Mouse (Mus musculus) hindbrain, embryonic 16.5 days (tissue): ENCODE measurements around the gene Tkt. TPM values are rescaled to one million over a fixed set of nuclear protein-coding genes. Genes with fewer than 3 reads are reported as not detected.
A peak's percentile ranks its signal among the peaks of the same experiment; 100 is the strongest.
"Not testable (repeated sequence)": the region's sequence is repeated elsewhere in the genome, so short reads cannot be mapped to it uniquely, and the experiment has no call there.

ENCODE experiments used
- ATAC-seq: fragments of 200-750 bp; cut with Nextera tagmentation; 2 replicates; pipeline ENCODE4 v1.8.0; 2017; ENCODE audit warnings: moderate TSS enrichment, moderate library complexity
- H3K27ac ChIP-seq: fragments of 300-500 bp; sonication (generic); 2 replicates; pipeline ENCODE4 v1.5.1; 2014; ENCODE audit warnings: low read depth, mild to moderate bottlenecking, control low read depth, low read length, moderate library complexity
- H3K27me3 ChIP-seq: fragments of 300-500 bp; sonication (generic); replicated peaks from 2 replicates; pipeline ENCODE4 v1.6.1; 2014; ENCODE audit warnings: low read length; ENCODE audit not compliant: control insufficient read depth, insufficient read depth
- H3K36me3 ChIP-seq: fragments of 300-500 bp; sonication (generic); 2 replicates; pipeline ENCODE4 v1.6.1; 2014; ENCODE audit warnings: mild to moderate bottlenecking, low read length, moderate library complexity, mixed read lengths; ENCODE audit not compliant: control insufficient read depth, insufficient read depth
- H3K4me1 ChIP-seq: fragments of 300-500 bp; sonication (generic); 2 replicates; pipeline ENCODE4 v1.6.1; 2014; ENCODE audit warnings: low read depth, low read length; ENCODE audit not compliant: control insufficient read depth, insufficient read depth
- H3K4me2 ChIP-seq: fragments of 300-500 bp; sonication (generic); 2 replicates; pipeline ENCODE4 v1.6.1; 2014; ENCODE audit warnings: mild to moderate bottlenecking, low read length, control low read depth, moderate library complexity
- H3K4me3 ChIP-seq: fragments of 300-500 bp; sonication (generic); 2 replicates; pipeline ENCODE4 v1.5.1; 2014; ENCODE audit warnings: mild to moderate bottlenecking, low read length, control low read depth, moderate library complexity
- H3K9ac ChIP-seq: fragments of 300-500 bp; sonication (generic); 2 replicates; pipeline ENCODE4 v1.6.1; 2014; ENCODE audit warnings: low read depth, mild to moderate bottlenecking, control low read depth, low read length, moderate library complexity
- H3K9me3 ChIP-seq: fragments of 300-500 bp; sonication (generic); 2 replicates; pipeline ENCODE4 v1.6.1; 2014; ENCODE audit warnings: mild to moderate bottlenecking, low read length, moderate library complexity; ENCODE audit not compliant: control insufficient read depth
- WGBS: fragments of 180-500 bp; shearing (Covaris S2); extraction: QIAGEN DNeasy Blood & Tissue Kit; methylation state at CpG from one replicate; pipeline ENCODE4 v1.1.7; 2014; 5-methylcytosine and 5-hydroxymethylcytosine counted together
- polyA plus RNA-seq: library from polyadenylated mRNA; unstranded; fragments of >200 nt; fragmentation: Nextera tagmentation; extraction: Ambion mirVana; gene quantifications from 2 replicates; pipeline ENCODE4 v1.2.1, GENCODE M21; 2015

The Tkt gene
- polyA plus RNA-seq, 1 experiment from 2014 or later = 301 TPM

DNA sequence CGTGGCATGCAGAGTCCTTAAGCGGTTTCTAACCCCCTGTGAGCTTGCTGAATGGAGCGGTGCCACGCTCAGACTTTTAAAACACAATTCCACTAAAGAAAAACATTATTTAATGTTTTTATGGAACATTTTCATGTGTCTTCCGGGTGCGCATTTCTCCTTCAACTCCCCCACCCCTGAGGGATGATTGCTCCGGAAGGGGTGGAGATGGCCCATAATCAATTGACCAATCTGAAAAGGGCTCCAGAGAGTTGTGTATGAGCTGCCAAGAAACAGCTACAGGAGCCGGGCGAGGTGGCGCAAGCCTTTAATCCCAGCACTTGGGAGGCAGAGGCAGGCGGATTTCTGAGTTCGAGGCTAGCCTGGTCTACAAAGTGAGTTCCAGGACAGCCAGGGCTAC is 18.7 kb upstream of the Tkt start:
- 91% methylated on average over 12 of the region's 12 CpGs for WGBS
- peaks cover 15% of the 10 kb centered on the region for H3K36me3 ChIP-seq
- no peak for ATAC-seq

DNA sequence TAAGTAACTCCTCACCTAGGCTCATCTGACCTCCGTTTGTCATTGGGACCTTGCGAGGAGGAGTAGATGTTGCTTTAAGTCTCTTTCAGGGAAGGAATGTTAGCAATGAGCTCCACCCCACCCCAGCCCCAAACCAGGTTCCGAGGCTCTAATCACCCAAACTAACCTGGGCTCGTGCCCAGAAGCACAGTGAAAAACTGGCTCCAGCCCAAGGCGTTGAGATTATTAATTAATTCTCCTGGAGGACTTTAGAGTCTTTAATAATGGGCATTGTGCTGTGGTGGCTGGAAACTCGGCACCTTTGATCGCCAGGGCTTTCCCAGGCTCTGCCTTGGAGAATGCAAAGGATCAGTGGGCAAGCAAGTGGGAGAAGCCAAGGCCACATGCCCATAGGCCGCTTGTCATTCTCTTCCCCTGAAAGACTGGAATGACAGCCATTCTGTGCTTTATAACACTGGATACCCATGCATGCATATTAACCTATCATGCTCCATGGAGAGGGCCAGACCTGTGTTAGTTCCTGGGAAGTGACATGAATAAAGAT is 17.4 kb upstream of the Tkt start:
- no peak for ATAC-seq
- Histone ChIP-seq H3K4me2 (no peak overlapping the region), H3K36me3 (peaks cover 9% of the 10 kb centered on the region), H3K27ac (no peak overlapping the region), H3K9me3 (no peaks in the 10 kb centered on the region), H3K4me3 (no peak overlapping the region), H3K27me3 (no peaks in the 10 kb centered on the region), H3K9ac (no peak overlapping the region), H3K4me1 (no peaks in the 10 kb centered on the region)
- 55% methylated on average over 8 of the region's 8 CpGs for WGBS

More for the DNA sequence above, 18.7 kb upstream of the Tkt start:
- no peak overlapping the region for H3K27ac ChIP-seq
- H3K9me3 ChIP-seq = no peaks in the 10 kb centered on the region
- no peak overlapping the region for H3K4me2 ChIP-seq
- H3K4me1 ChIP-seq = no peaks in the 10 kb centered on the region
- H3K9ac ChIP-seq = no peak overlapping the region
- H3K27me3 ChIP-seq = no peaks in the 10 kb centered on the region
- no peak overlapping the region for H3K4me3 ChIP-seq

DNA sequence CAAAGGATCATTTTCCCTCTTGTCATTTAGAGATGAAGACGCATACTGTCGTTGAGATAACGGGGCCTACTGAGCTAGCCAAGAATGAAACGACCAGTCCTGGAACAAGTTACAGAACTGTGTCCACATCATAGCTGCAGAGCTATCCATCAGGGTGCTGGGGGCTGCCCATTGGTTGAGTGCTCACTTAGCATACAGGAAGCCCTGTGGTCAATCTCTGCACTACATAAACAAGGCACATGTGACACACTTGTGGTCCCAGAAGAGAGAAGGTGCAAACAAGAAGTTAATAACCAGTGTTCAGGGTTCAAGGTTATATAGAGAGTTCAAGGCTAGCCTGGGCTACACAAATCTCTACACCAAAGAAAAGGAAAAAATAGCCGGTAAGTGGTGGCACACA is 16.7 kb upstream of the Tkt start:
- Histone ChIP-seq H3K27ac (no peak overlapping the region), H3K4me2 (no peak overlapping the region), H3K4me3 (no peak overlapping the region), H3K27me3 (no peaks in the 10 kb centered on the region), H3K4me1 (no peaks in the 10 kb centered on the region), H3K36me3 (peaks cover 7% of the 10 kb centered on the region), H3K9me3 (no peaks in the 10 kb centered on the region), H3K9ac (no peak overlapping the region)
- no peak for ATAC-seq
- 70% methylated on average over 5 of the region's 5 CpGs for WGBS

DNA sequence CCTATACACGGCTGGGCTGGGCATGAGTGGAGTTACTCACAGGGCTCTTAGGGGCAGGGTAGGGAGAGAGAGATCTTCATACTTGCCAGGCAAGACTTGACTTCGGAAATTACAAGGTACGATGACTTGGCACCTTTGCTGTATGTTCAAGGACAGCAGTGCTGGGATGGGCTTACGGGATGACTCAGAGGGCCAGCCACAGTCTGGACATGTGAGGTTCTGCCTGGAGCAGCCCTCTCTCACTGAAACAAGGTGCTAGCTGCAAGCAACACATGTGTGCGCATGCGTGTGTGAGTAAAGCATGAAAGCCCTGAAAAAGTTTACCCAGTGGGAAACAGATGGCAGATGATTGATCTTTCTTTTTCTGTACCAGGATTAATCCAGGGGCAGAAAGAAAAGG is 16.3 kb upstream of the Tkt start:
- H3K36me3 ChIP-seq = peaks cover 7% of the 10 kb centered on the region
- ATAC-seq = no peak
- no peaks in the 10 kb centered on the region for H3K27me3 ChIP-seq
- no peak overlapping the region for H3K4me3 ChIP-seq
- 95% methylated on average over 6 of the region's 6 CpGs for WGBS
- no peak overlapping the region for H3K27ac ChIP-seq
- H3K4me2 ChIP-seq = no peak overlapping the region
- H3K9ac ChIP-seq = no peak overlapping the region
- H3K9me3 ChIP-seq = no peaks in the 10 kb centered on the region
- no peaks in the 10 kb centered on the region for H3K4me1 ChIP-seq

DNA sequence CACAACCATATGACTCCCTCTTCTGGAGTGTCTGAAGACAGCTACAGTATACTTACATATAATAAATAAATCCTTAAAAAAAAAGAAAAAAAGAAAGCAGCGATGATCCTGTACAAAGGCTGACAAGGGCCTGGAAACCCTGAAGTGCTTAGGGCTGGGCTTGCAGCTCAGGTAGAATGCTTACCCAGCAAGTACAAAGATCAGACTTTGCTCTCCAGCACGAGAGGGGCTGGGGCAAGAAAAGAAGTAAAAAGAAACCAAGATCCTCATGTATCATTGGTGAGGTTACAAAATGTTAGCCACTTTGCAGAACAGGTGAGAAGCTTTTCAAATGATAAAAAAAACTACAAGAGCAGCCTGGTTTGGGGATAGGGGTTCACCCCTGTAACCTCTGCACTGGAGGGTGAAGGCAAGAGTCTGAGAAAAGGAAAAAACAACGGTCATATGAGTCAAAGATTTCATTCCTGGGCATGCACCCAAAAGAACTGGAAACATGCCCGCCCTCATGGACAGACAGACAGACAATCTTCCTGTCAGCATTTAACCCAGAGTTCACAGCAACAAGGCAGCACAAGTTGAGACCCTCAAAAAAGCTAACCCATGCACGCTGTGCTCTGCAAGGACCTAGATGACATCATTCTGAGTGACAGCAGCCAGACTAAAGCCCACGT is 14.2 kb upstream of the Tkt start:
- WGBS = 80% methylated on average over 6 of the region's 6 CpGs
- ATAC-seq = no peak

DNA sequence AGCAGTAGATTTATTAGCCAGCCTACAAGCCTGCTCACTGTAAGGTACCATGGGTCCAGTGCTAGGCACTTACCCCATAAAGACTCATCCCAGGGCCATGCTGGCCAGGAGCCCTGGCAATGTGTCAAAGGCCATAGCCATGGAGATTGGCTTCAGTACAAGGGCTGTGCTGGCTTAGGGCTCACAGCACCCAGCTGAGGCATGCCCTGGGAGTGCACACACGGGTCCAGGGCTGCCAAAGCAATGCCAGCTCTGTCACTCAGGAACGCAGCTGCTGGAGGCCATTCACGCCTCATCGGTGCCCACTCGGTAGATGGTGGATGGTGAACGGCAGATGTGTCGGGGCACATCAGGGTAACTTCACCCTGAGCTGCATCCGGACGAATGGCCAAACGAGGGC is 6.6 kb upstream of the Tkt start:
- Histone ChIP-seq H3K4me1 (no peaks in the 10 kb centered on the region; the same call in 1 of the 2 replicates), H3K4me2 (no peak overlapping the region), H3K27ac (0 out of 2 replicates have a peak overlapping the region, but pooled peaks have one; percentile 13), H3K4me3 (no peak overlapping the region), H3K27me3 (no peaks in the 10 kb centered on the region), H3K9me3 (no peaks in the 10 kb centered on the region), H3K36me3 (no peaks in the 10 kb centered on the region), H3K9ac (no peak overlapping the region)
- WGBS = 41% methylated on average over 10 of the region's 10 CpGs
- peak; percentile 92 for ATAC-seq

More for the DNA sequence above, 14.2 kb upstream of the Tkt start:
- Histone ChIP-seq H3K27me3 (no peaks in the 10 kb centered on the region), H3K36me3 (peaks cover 2% of the 10 kb centered on the region; the same call in 1 of the 2 replicates), H3K9me3 (no peaks in the 10 kb centered on the region), H3K4me2 (no peak overlapping the region), H3K9ac (no peak overlapping the region), H3K27ac (no peak overlapping the region), H3K4me1 (no peaks in the 10 kb centered on the region), H3K4me3 (no peak overlapping the region)

DNA sequence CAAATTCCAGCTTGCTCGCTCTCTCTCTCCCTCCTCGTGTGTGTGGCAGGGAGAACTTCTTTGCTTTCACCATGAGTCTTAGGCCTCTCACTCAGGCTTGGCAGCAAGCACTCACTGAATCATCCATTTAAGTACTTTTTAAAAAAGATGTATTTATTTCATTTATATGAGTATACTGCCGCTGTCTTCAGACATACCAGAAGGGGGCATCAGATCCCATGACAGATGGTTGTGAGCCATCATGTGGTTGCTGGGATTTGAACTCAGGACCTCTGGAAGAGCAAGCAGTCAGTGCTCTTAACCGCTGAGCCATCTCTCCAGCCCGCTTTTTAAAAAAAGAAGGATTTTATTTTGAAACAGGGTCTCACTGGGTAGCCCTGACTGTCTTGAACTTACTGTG is 4.8 kb upstream of the Tkt start:
- H3K4me2 ChIP-seq, H3K27ac ChIP-seq, H3K4me1 ChIP-seq, H3K4me3 ChIP-seq, ATAC-seq, H3K27me3 ChIP-seq, H3K9ac ChIP-seq, H3K36me3 ChIP-seq, H3K9me3 ChIP-seq: not testable (repeated sequence)
- 90% methylated on average over 5 of the region's 5 CpGs for WGBS

DNA sequence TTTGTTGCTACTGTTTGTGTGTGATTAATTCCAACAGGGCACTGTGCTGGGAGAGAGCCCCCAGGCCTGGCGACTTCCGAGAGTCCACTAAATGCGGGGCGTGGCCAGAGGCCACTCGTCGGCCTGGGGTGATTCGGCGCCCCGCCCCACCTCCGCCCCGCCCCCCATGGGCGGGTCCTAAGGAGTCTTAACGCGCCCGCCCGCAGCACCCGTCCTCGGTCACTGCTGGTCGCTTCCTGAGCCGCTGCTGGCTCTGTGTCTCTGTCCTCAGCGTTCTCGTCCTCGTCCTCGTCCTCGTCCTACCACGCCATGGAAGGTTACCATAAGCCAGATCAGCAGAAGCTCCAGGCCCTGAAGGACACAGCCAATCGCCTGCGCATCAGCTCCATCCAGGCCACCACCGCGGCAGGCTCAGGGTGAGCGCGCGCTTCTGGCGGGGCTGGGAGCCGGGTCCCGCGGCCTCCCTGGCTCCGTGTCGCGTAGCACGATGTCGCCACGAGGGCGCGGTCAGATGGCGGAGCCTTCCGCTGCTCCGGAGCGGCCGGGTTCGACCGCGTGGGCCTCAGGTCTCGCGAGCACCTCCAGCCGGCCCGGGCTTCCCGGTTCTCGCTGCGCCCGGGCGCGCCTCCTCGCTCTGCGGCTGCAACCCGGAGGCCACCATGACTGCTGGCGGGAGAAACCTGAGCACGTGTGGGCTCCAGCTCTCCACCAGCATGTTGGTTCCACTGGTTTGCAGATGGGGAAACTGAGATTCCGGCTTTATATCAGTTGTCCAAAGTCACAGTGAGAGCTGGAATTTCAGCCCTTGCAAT is 1.0 kb downstream of the Tkt start:
- Histone ChIP-seq H3K4me1 (peaks cover 35% of the 10 kb centered on the region), H3K36me3 (no peaks in the 10 kb centered on the region), H3K27me3 (no peaks in the 10 kb centered on the region), H3K9me3 (no peaks in the 10 kb centered on the region), H3K4me3 (peak overlapping the region; percentile 89), H3K9ac (peak overlapping the region; percentile 97), H3K4me2 (peak overlapping the region; percentile 92), H3K27ac (peak overlapping the region; percentile 97)
- under 1% methylated on average over 59 of the region's 69 CpGs for WGBS
- peak; percentile 94 for ATAC-seq

DNA sequence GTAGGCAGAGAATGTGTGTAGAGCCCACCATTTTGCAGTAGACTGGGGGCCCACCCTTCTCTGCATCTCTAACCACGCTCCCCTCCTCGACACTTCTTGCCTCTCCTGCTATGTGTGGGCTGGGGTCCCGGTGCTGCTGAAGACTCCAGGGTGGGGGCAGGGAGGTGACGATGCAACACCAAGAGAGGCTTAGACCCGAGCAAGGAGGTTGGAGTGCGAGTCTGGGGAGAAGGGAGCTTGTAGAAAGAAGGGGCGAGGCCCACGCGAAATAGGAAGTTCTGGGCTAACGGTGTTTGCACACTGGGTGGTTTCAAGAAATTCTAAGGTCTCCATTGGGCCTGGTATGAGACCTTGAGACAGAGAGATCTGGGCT is 1.6 kb downstream of the Tkt start:
- Histone ChIP-seq H3K27me3 (no peaks in the 10 kb centered on the region), H3K9ac (peak overlapping the region; percentile 97), H3K4me2 (peak overlapping the region; percentile 92), H3K36me3 (no peaks in the 10 kb centered on the region), H3K4me3 (peak overlapping the region; percentile 89), H3K9me3 (no peaks in the 10 kb centered on the region), H3K4me1 (peaks cover 35% of the 10 kb centered on the region), H3K27ac (peak overlapping the region; percentile 97)
- WGBS = under 1% methylated on average over 10 of the region's 10 CpGs
- peak; percentile 22; the same call in 1 of the 2 replicates for ATAC-seq
